Mouse (Mus musculus): ENCODE results near the gene Sugp2. TPM values are rescaled to one million over a fixed set of nuclear protein-coding genes. Genes with fewer than 3 reads are reported as not detected.

The Sugp2 gene
- polyA plus RNA-seq (2015; fragmentation: Nextera tagmentation; extraction: Ambion mirVana) = 14.4 and 14.5 TPM in 2 replicates

GRCm38 (mm10) chr8:70234080-70234780, at the start of gene Sugp2, which contains the start of gene Armc6:
Sugp2 (plus strand) TSS chr8:70234226.
Armc6 (minus strand) TSS chr8:70234466.

DNA sequence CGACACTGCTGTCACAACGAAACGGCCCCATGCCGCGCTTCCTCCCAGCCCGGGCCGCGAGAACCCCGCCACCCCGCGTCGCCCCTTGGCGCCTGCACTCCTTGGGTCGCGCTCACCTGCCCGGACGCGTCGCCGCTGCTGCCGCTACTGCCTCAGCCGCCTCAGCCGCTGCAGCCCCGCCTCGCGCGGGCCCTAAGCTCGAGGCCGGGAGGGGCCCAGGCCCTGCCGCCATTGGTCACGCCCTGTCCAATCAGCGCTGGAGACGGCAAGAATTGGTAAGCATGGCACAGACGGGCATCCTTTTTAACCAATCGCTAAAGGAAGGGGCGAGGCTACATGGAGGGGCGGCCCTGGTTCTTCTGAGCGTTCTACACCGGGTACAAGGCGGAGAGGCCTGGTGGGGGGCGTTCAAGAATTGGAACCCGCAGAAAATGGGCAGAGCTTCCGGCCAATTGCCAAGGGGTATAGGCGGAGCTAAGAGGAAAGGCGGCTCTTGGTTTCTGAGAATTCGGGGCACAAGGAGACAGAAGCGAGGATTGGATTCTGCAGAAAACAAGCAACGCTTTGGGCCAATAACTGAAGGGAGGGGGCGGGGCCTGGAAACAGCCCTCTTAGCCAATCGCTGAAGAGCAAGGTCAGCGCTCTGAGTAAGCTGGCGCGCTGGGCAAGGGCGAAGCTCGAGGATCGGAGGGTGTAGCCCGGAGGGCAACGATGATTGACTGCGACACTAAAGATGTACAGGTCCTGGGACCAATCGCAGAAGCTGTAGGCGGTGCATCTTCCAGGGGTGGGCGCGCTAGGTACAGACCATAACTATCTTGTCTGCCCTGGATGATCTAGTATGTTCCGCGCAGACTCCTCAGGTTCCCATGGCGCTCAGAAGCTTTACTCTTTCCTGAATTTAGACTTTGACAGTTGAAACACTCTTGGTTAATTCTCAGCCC, 21.6 kb upstream of the Sugp2 start, which contains the start of gene Slc25a42:
Gene Slc25a42, minus strand, starts transcription at position 194 of the 944 bp plus-strand sequence.

GRCm38 (mm10) chr8:70282603-70283135, 48.6 kb downstream of the Sugp2 start, which contains the start of gene Homer3:
Homer3 (plus strand) TSS chr8:70282827.

DNA sequence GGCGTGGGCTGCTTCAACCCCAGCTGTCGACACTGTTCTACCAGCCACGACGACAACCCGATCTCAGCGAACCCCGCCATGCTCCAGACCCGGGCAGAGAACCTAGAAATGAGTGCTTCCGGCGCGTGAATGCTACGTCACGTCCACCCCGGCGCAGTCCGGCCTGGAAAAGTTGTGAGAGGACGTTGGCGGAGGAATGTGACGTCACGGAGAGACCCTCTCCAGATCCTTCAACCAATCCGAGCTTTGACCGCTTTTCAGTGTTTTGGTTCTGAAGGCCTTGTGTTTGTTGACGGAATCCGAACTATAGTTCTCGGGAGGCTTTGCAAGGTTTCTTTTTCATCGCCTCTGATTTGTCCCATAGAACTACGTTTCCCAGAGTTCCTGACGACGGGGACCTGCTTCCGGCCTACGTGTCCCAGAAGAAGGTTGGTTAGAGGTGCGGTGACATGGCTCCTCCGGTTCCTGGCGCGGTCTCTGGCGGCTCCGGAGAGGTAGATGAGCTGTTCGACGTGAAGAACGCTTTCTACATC, 68.4 kb downstream of the Sugp2 start, which contains the start of the genes Ddx49 and Cope:
Gene Ddx49, minus strand, starts transcription at position 132 of the 533 bp plus-strand sequence.
Gene Cope, plus strand, starts transcription at position 161 of the 533 bp plus-strand sequence.

DNA sequence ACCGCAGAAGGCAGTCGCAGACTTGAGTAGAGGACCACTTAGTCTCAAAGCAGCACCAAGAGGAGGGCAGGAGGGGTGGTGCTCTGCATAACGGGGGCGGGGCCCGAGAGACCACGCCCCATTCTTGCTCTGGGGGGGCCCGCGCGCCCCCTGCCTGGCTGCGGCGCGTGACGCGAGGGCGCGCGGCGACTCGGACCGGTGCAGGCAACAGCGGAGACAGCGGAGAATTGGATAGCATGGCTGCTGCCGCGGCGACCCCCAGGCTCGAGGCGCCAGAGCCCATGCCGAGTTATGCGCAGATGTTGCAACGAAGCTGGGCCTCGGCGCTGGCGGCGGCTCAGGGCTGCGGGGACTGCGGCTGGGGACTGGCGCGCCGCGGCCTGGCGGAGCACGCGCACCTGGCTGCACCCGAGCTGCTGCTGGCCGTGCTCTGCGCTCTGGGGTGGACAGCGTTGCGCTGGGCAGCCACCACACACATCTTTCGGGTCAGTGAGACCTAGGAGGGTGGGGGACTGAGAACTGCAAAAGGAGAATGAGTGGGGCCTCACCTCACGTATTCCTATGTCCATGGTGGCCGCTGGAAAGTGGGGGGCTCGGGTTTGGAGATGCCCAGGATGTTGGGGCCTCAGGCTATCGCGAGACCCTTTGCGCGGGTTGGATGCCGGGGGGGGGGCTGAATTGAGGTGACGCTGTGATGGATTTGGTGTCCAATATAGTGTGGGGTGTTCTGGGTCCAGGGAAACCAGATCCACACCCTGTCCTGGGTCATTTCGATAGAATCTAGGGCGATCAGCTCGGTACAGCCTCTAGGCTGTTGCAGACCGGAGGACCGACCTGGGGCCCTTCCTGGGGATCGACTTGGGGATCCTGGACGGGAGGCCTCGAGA, 81.8 kb downstream of the Sugp2 start, which contains the start of gene Cers1:
Gene Cers1, plus strand, starts transcription at position 152 of the 887 bp plus-strand sequence.

GRCm38 (mm10) chr8:70329124-70329834, 95.3 kb downstream of the Sugp2 start, which contains the start of gene Gdf1:
Gdf1 (plus strand) TSS chr8:70329817.

Other genes with a start within 250 kb of the Sugp2 start
- 25.3 and 39.5 TPM in 2 replicates for gene Gatad2a, start 237.8 kb upstream of the Sugp2 start, polyA plus RNA-seq (2015; fragmentation: Nextera tagmentation; extraction: Ambion mirVana)
- gene Mau2, start 191.5 kb upstream of the Sugp2 start, polyA plus RNA-seq (2015; fragmentation: Nextera tagmentation; extraction: Ambion mirVana) = 26.7 and 38.9 TPM in 2 replicates
- gene Sugp1, start 191.4 kb upstream of the Sugp2 start, polyA plus RNA-seq (2015; fragmentation: Nextera tagmentation; extraction: Ambion mirVana) = 18.3 and 30.9 TPM in 2 replicates
- gene Tm6sf2, start 161.3 kb upstream of the Sugp2 start, polyA plus RNA-seq (2015; fragmentation: Nextera tagmentation; extraction: Ambion mirVana) = 0.86 and 2.7 TPM in 2 replicates
- gene Hapln4, start 150.8 kb upstream of the Sugp2 start, polyA plus RNA-seq (2015; fragmentation: Nextera tagmentation; extraction: Ambion mirVana) = 0.11 and 0.21 TPM in 2 replicates
- gene Ncan, start 113.4 kb upstream of the Sugp2 start, polyA plus RNA-seq (2015; fragmentation: Nextera tagmentation; extraction: Ambion mirVana) = 1.6 and 5.1 TPM in 2 replicates
- gene Nr2c2ap, start 102.9 kb upstream of the Sugp2 start, polyA plus RNA-seq (2015; fragmentation: Nextera tagmentation; extraction: Ambion mirVana) = 35.9 and 39.4 TPM in 2 replicates
- 12.8 and 14.0 TPM in 2 replicates for gene Rfxank, start 95.1 kb upstream of the Sugp2 start, polyA plus RNA-seq (2015; fragmentation: Nextera tagmentation; extraction: Ambion mirVana)
- gene Borcs8, start 94.7 kb upstream of the Sugp2 start, polyA plus RNA-seq (2015; fragmentation: Nextera tagmentation; extraction: Ambion mirVana) = 37.7 and 45.9 TPM in 2 replicates
- 0.19 and 0.28 TPM in 2 replicates for gene Mef2b, start 94.5 kb upstream of the Sugp2 start, polyA plus RNA-seq (2015; fragmentation: Nextera tagmentation; extraction: Ambion mirVana)
- gene Tmem161a, start 61.9 kb upstream of the Sugp2 start, polyA plus RNA-seq (2015; fragmentation: Nextera tagmentation; extraction: Ambion mirVana) = 48.4 and 65.6 TPM in 2 replicates
- gene Slc25a42, start 21.9 kb upstream of the Sugp2 start, polyA plus RNA-seq (2015; fragmentation: Nextera tagmentation; extraction: Ambion mirVana) = 5.6 and 5.7 TPM in 2 replicates
- gene Armc6, start 240 bp downstream of the Sugp2 start, polyA plus RNA-seq (2015; fragmentation: Nextera tagmentation; extraction: Ambion mirVana) = 12.0 and 18.0 TPM in 2 replicates
- 26.4 and 30.5 TPM in 2 replicates for gene Homer3, start 48.6 kb downstream of the Sugp2 start, polyA plus RNA-seq (2015; fragmentation: Nextera tagmentation; extraction: Ambion mirVana)
- gene Ddx49, start 68.3 kb downstream of the Sugp2 start, polyA plus RNA-seq (2015; fragmentation: Nextera tagmentation; extraction: Ambion mirVana) = 27.8 and 39.5 TPM in 2 replicates
- gene Cope, start 68.3 kb downstream of the Sugp2 start, polyA plus RNA-seq (2015; fragmentation: Nextera tagmentation; extraction: Ambion mirVana) = 287 and 324 TPM in 2 replicates
- gene Cers1, start 81.5 kb downstream of the Sugp2 start, polyA plus RNA-seq (2015; fragmentation: Nextera tagmentation; extraction: Ambion mirVana) = 4.8 and 6.9 TPM in 2 replicates
- gene Gdf1, start 95.6 kb downstream of the Sugp2 start, polyA plus RNA-seq (2015; fragmentation: Nextera tagmentation; extraction: Ambion mirVana) = 1.3 and 2.1 TPM in 2 replicates
- 9.1 and 11.2 TPM in 2 replicates for gene Upf1, start 119.1 kb downstream of the Sugp2 start, polyA plus RNA-seq (2015; fragmentation: Nextera tagmentation; extraction: Ambion mirVana)
- gene Comp, start 139.3 kb downstream of the Sugp2 start, polyA plus RNA-seq (2015; fragmentation: Nextera tagmentation; extraction: Ambion mirVana) = 0.19 and 0.43 TPM in 2 replicates
- gene Crtc1, start 205.4 kb downstream of the Sugp2 start, polyA plus RNA-seq (2015; fragmentation: Nextera tagmentation; extraction: Ambion mirVana) = 11.4 and 13.8 TPM in 2 replicates
- gene Klhl26, start 242.7 kb downstream of the Sugp2 start, polyA plus RNA-seq (2015; fragmentation: Nextera tagmentation; extraction: Ambion mirVana) = 14.9 and 21.4 TPM in 2 replicates